Mouse (Mus musculus) brain, embryonic 14.5 days (tissue): ENCODE results near the gene Zfp775. TPM values are rescaled to one million over a fixed set of nuclear protein-coding genes. Genes with fewer than 3 reads are reported as not detected.
A peak's percentile ranks its signal among the peaks of the same experiment; 100 is the strongest.

Experiments
- DNase-seq: peaks from one replicate; pipeline ENCODE4 v3.0.0-alpha.2; 2011; ENCODE audit warnings: low read depth
- CTCF ChIP-seq: fragments of 200-500 bp; IDR thresholded peaks from 2 replicates; pipeline ENCODE4 v1.5.1; 2012; ENCODE audit warnings: inconsistent platforms, mild to moderate bottlenecking, moderate library complexity, borderline replicate concordance; ENCODE audit not compliant: insufficient read depth, insufficient read length; ENCODE audit errors: extremely low read depth
- POLR2A ChIP-seq: fragments of 200-500 bp; IDR thresholded peaks from 2 replicates; pipeline ENCODE4 v1.6.1; 2012; ENCODE audit warnings: mild to moderate bottlenecking, inconsistent platforms, borderline replicate concordance; ENCODE audit not compliant: poor library complexity, insufficient read depth, insufficient read length, severe bottlenecking; ENCODE audit errors: extremely low read depth
- polyA plus RNA-seq: library from polyadenylated mRNA; depleted of rRNA; stranded (reverse); fragments of >200 nt; gene quantifications from 2 replicates; pipeline ENCODE4 v1.2.3, GENCODE M21; 2012

The Zfp775 gene
- polyA plus RNA-seq, 1 experiment = 14.6 TPM

DNA sequence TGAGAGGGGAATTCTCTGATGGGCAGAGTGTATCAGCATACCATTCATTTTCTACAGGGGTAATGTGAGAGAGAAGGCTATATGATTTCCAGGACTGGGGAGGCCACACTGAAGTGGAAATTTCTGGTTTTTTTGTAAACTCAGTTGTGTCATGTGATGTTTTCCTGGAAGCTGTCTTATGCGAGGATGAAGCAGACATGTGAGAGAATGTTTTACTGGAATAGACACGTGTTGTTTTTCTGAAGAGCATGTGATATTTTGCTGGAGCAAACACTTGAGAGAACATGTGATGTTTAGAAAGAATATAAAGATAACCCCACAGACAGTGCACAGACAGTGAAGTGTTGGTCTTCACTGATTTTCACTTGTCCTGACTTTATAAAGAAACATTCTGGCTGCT is 36.7 kb downstream of the Zfp775 start:
- no peak for DNase-seq
- TF ChIP-seq CTCF (no peak), POLR2A (no peak)

DNA sequence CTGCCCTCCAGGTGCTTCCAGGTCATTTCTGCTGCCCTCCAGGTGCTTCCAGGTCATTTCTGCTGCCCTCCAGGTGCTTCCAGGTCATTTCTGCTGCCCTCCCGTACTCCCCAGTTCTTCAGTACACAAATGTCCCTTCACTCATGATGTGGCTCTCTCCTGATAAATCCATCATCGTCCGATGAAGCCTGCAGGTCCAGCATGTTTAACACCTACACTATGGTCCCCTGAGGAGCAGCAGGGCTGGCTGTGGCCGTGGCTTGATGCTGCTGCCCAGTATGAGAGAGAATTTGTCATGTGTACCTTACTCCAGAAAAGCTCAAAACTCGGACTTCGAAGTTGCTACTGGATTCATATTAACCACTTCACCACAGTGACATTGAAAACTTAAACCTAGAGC is 39.5 kb downstream of the Zfp775 start:
- TF ChIP-seq POLR2A (no peak), CTCF (no peak)
- no peak for DNase-seq

DNA sequence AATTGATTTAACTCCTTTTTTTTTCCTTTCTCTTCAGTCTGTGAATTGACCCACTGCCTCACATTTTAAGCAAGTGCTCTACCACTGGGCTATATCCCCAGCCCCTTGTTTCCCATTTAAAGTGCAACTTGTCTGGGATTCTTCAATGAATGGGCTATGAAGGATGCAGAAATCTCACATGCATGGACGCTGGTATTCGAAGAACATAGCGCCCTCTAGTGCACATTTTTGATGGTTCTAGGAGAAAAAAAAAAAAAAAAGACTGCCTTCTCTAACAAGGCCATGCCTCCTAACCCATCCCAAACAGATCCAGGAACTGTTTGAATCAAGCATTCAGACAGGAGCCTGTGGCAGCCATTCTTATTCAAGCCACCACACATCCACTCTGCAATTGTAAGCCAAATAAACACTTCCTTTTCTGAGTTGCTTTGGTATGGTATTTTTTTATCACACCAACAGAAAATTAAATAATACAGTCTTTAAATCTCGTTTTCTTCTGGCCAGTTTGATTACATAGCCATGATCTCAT is 41.0 kb downstream of the Zfp775 start:
- DNase-seq = peak; percentile 89
- TF ChIP-seq CTCF (peak; percentile 50; the same call in 1 of the 2 replicates), POLR2A (no peak)

DNA sequence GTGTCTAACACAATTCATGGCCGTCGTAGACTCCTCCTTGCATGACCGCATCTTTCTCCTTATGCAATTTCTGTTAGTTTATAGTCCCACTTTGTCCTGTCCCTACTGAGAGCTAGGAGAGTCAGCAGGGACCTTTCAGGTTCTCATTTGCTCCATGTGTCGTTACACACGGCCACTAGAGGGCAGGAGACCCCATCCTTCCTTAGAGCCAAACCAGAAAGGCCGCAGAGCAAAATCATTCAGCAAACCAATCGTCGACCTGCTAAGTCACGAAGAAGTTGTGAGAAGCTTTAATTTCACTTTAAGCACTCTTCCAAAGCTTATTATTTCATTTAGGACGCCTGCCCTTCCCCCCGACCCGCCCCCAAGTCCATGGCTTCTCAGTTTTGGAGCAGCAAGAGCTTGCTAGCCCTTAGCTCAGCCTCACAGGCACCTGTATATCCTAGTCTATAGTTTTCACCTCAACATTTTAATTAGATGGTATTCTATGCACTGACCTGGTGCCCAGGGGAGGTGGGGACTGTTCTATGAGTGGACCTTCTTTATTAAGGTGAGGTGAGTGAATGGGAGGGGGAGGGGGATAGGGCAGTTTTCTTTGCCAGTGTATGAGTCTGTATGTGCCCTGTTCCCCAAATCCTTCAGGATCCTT is 43.9 kb downstream of the Zfp775 start:
- TF ChIP-seq CTCF = peak; percentile 87
- TF ChIP-seq POLR2A = no peak
- DNase-seq = peak; percentile 81

DNA sequence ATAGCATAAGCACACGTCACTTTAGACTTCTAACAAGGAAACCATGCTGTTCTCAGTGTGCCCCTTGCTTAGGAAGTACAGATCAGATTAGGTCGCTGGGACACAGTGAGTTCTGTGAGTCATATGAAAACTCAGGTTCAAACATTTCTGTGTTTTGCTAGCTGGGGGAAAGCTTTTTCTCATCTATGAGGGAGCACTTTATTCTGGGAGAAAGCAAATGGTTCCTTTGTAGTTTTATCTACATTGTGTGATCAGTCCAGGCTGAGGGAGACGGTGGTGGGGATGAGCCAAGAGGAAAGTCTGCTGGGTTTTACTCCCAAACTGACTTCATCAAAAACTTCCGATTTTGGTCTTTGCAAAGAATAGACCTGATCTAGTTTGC is 44.4 kb downstream of the Zfp775 start:
- TF ChIP-seq POLR2A (no peak), CTCF (no peak)
- no peak for DNase-seq

DNA sequence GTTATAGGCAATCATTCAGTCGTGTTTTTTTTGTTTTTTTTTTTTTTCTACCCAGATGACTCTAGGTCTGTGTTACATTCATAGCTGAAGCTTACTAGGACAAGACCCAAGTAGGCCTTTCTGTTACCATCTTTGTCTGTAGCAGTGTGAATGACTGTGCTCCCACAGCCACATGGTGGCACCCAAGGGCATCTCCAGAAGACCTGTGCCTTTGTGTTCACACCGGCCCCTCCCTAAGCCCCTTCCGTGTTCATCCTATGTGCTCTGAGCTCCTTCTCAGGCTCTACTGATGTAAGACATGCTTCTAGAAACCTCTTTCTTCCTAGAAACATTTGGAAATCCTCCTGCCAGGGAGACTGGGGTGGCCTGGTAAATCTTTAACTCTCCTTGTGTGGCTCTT is 45.1 kb downstream of the Zfp775 start, which contains the start of gene Gimap8:
Gene Gimap8 (plus strand): TSS at position 240 of the 400 bp plus-strand sequence.
- DNase-seq = peak; percentile 34

DNA sequence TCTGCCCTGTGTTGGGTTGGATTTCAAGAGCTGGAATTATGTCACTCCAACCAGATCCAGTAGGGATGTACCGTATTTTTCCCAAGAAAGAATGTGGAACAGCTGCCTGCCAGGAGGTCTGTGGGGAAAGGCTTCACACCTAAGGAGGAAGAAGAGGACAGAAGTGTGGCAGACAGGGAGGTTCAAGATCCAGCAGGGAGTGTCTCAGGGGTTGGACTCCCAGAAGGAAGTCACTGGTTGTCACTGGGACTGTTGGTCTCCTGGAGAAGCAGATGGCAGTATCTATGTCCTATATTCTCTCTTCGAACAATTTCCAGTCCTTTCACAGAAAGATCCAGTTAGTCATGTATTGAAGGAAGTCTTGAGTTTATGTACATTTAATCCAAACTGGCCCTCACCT is 45.7 kb downstream of the Zfp775 start:
- TF ChIP-seq POLR2A (no peak), CTCF (no peak)
- no peak for DNase-seq

More for the DNA sequence above, 45.1 kb downstream of the Zfp775 start, which contains the start of gene Gimap8:
- peak; percentile 32; the same call in 1 of the 2 replicates for TF ChIP-seq CTCF
- no peak for TF ChIP-seq POLR2A

DNA sequence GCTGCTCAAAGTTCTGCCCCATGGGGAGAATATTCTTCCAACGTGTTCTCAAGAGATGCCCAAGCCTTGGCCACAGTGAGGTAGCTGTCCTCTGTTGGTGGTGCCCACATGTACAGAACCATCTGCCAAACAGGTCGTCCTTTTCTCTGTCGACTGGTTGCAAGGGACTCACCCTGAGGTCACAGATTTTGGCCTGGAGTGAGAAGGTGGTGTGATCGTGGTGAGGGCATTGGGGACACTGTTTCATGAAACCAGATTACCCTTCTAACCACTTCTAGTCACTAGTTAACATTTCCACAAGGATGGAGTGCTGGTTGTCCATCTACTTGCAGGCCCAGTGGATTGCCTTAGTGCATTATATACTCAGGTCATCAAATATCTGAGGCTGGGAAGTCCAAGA is 46.9 kb downstream of the Zfp775 start:
- TF ChIP-seq POLR2A = no peak

DNA sequence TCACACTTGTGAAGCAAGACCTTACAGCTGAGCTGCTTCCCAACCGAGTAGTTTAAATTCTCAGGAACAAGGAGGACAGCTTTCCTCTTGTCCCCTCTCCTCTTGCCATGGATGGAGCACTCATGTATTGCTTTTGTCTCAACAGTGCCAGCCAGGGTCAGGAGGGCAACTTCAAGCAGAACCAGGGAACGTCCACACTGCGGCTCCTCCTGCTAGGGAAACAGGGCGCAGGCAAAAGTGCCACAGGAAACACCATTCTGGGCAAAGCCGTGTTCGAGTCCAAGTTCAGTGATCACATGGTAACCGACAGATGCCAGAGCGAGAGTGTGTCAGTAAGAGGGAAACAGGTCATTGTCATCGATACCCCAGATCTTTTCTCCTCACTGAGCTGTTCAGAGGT is 48.2 kb downstream of the Zfp775 start:
- no peak for DNase-seq
- no peak for TF ChIP-seq CTCF
- no peak for TF ChIP-seq POLR2A

More for the DNA sequence above, 46.9 kb downstream of the Zfp775 start:
- DNase-seq = no peak

DNA sequence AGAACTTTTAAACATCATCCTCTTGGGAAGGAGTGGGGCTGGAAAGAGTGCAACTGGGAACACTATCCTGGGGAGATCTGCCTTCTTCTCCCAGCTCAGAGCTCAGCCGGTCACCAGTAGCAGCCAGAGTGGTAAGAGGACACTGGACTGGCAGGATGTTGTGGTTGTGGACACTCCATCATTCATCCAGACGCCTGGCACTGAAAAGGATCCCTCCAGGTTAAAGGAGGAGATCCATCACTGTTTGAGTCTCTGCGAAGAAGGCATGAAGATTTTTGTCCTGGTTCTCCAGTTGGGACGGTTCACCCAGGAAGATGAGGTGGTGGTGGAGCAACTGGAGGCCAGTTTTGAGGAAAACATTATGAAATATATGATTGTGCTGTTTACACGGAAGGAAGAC is 56.9 kb downstream of the Zfp775 start:
- DNase-seq = no peak
- no peak for TF ChIP-seq CTCF

DNA sequence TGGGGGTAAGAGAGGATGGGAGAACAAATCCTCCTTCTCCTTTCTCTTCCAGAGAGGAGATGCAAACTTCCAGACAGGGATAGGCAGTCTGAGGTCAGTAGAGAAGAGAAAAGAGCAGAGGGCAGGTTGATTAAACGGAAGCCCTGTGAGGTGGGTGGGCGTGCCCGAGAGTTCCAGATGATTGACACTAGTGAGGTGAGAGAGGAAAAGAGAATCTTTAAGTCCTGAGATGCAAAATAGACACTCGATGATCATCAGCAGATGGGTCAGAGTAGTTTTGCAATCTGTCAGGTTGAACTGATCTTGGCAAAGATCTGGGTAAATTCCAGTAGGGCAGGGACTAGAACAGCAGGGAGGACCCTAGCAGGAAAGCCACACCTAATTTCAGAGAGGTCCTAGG is 62.9 kb downstream of the Zfp775 start:
- no peak for DNase-seq
- TF ChIP-seq POLR2A = no peak

DNA sequence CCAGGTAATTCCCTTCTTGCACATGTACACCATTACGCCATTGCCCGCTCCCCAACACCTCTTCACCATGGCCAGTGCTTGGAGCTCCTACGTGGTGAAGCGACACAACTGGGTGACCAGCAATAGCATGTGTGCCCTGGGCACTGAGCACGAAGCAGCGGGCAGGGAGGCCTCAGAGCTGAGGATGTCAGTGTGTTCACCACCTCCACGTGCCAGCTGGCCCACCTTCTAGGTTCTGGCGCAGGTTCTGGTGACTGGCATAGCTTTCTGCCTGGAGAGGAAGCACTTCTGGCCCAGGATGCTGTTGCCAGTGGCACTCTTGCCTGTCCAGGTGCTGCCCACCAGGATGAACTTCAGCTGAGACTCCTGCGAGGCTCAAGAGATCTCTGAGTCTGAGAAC is 63.6 kb downstream of the Zfp775 start:
- TF ChIP-seq POLR2A (no peak), CTCF (no peak)

DNA sequence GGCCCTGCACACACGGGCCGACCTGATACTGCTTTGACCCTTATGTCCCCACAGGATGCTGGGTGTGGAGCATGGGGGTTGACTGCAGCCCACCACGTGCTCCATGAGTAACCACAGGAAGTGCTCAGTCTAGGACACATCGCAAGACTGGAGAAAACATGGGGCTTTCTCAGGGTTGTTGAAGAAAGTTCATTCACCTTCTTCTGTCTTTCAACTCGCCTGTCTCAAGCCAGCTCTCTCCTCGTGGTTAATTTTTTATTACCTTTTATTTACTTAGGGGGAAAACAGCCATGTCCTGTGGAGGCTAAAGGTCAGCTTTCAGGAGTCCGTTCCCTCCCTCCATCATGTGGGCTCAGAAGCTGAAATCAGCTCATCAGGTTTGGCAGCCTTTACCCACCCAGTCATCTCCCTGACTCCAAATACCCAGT is 64.3 kb downstream of the Zfp775 start:
- TF ChIP-seq CTCF = no peak
- no peak for TF ChIP-seq POLR2A
- DNase-seq = no peak

More for the DNA sequence above, 63.6 kb downstream of the Zfp775 start:
- no peak for DNase-seq

DNA sequence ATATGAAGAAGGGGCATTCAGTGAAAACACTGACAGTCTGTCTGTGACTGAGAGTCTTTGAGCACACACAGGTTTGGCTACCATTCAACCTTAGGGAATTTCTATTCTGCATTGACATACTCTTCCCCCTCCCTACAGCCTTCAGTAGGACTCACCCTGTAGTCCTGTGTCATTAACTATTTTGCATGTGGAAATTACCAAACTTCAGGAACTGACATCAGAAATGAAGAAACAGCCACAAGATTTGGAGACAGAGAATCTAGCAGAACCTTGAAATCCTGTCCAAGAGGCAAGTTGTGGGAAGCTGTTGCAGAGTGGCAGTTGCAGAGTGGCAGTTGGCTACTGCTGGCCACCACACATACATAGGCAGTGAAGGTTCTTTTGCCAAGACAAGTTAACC is 66.2 kb downstream of the Zfp775 start:
- DNase-seq = no peak
- TF ChIP-seq CTCF (no peak), POLR2A (no peak)
